Mouse (Mus musculus) E14TG2a.4 (cell line): Measurements from ENCODE around the gene Grb10.

Source experiments
- CTCF ChIP-seq: conservative IDR thresholded peaks from 2 replicates; pipeline ENCODE4 v1.5.1; 2014; ENCODE audit warnings: low read length
- NANOG ChIP-seq: IDR thresholded peaks from 2 replicates; pipeline ENCODE4 v1.6.1; 2014; ENCODE audit warnings: borderline replicate concordance, low read length, mixed read lengths
- POU5F1 ChIP-seq: IDR thresholded peaks from 2 replicates; pipeline ENCODE4 v1.6.1; 2014; ENCODE audit warnings: low read length, borderline replicate concordance

DNA sequence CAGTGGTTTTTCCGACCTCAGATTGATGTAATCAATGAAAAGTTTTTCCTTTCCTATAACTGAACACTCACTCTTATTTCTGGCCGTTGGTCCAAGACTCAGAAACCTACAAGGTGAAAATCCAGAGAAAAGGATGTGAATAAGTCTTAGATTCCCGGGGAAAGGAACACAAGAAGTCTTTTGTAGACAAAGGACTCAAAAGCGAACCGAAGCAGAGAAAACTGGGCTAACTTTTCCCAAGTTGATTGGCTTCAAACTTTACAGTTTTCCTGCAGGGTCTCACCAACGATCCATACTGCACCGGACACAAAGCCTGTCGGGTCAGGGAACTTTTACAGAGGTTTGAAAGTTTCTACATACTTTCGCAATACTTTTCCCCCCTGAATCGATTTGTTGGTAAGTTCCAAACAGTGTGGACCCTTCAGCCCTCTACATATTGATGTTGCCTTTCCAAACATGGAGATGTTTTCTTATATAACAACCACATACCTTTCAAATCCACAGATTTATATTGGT is at the start of gene Grb10:
- TF ChIP-seq CTCF: no peak
- TF ChIP-seq POU5F1: no peak
- TF ChIP-seq NANOG: no peak
